Mouse (Mus musculus): ENCODE data around the gene Srbd1. TPM values are rescaled to one million over a fixed set of nuclear protein-coding genes. Genes with fewer than 3 reads are reported as not detected.
A peak's percentile ranks its signal among the peaks of the same experiment; 100 is the strongest.

Srbd1 gene
- polyA plus RNA-seq, 1 experiment from 2014 or later: 9.6 TPM

GRCm38 (mm10) chr17:85943551-85943981 lies 201.4 kb downstream of the Srbd1 start:
- Histone ChIP-seq H3K9me3 (replicated peaks; ENCODE audit: control insufficient read depth, low read length) (no peaks in the 10 kb centered on the region), H3K4me1 (ENCODE audit: control insufficient read depth, insufficient read depth, low read length) (peaks cover 2% of the 10 kb centered on the region; the same call in 1 of the 2 replicates), H3K27me3 (replicated peaks; ENCODE audit: control insufficient read depth, insufficient read depth, low read length) (no peaks in the 10 kb centered on the region), H3K36me3 (ENCODE audit: control insufficient read depth, insufficient read depth, low read length) (no peaks in the 10 kb centered on the region), H3K9ac (ENCODE audit: low read length) (no peak overlapping the region), H3K4me3 (ENCODE audit: low read depth, low read length) (no peak overlapping the region), H3K27ac (ENCODE audit: low read depth, low read length) (no peak overlapping the region), H3K4me2 (ENCODE audit: low read length) (no peak overlapping the region)
- peak; percentile 10 for DNase-seq (ENCODE audit: low spot score)
- 44% methylated on average over 14 of the region's 14 CpGs for WGBS
- 0 out of 2 replicates have a peak, but pooled peaks have one; percentile 46 for ATAC-seq

- Histone ChIP-seq H3K4me1 (ENCODE audit: control insufficient read depth, insufficient read depth, low read length) (peaks cover 2% of the 10 kb centered on the region; the same call in 1 of the 2 replicates), H3K36me3 (ENCODE audit: control insufficient read depth, insufficient read depth, low read length) (no peaks in the 10 kb centered on the region), H3K9ac (ENCODE audit: low read length) (no peak overlapping the region), H3K4me2 (ENCODE audit: low read length) (no peak overlapping the region), H3K4me3 (ENCODE audit: low read depth, low read length) (no peak overlapping the region), H3K27ac (ENCODE audit: low read depth, low read length) (no peak overlapping the region), H3K27me3 (replicated peaks; ENCODE audit: control insufficient read depth, insufficient read depth, low read length) (no peaks in the 10 kb centered on the region), H3K9me3 (replicated peaks; ENCODE audit: control insufficient read depth, low read length) (no peaks in the 10 kb centered on the region)
- WGBS: 87% methylated on average over 5 of the region's 5 CpGs
- no peak for ATAC-seq
- no peak for DNase-seq (ENCODE audit: low spot score)
Measured at GRCm38 (mm10) chr17:85943071-85943470, 201.9 kb downstream of the Srbd1 start.

- peaks cover 2% of the 10 kb centered on the region; the same call in 1 of the 2 replicates for H3K4me1 ChIP-seq (ENCODE audit: control insufficient read depth, insufficient read depth, low read length)
- no peaks in the 10 kb centered on the region for H3K27me3 ChIP-seq (replicated peaks; ENCODE audit: control insufficient read depth, insufficient read depth, low read length)
- WGBS: 93% methylated on average over 5 of the region's 5 CpGs
- no peaks in the 10 kb centered on the region for H3K36me3 ChIP-seq (ENCODE audit: control insufficient read depth, insufficient read depth, low read length)
- no peaks in the 10 kb centered on the region for H3K9me3 ChIP-seq (replicated peaks; ENCODE audit: control insufficient read depth, low read length)
- no peak overlapping the region for H3K4me2 ChIP-seq (ENCODE audit: low read length)
- DNase-seq (ENCODE audit: low spot score): no peak
- no peak for ATAC-seq
- no peak overlapping the region for H3K27ac ChIP-seq (ENCODE audit: low read depth, low read length)
- H3K4me3 ChIP-seq (ENCODE audit: low read depth, low read length): no peak overlapping the region
- H3K9ac ChIP-seq (ENCODE audit: low read length): no peak overlapping the region
Measured at GRCm38 (mm10) chr17:85942123-85942522, 202.9 kb downstream of the Srbd1 start.

GRCm38 (mm10) chr17:85941141-85941738 lies 203.7 kb downstream of the Srbd1 start:
- Histone ChIP-seq H3K4me1 (ENCODE audit: control insufficient read depth, insufficient read depth, low read length) (peaks cover 2% of the 10 kb centered on the region; the same call in 1 of the 2 replicates), H3K4me3 (ENCODE audit: low read depth, low read length) (no peak overlapping the region), H3K9me3 (replicated peaks; ENCODE audit: control insufficient read depth, low read length) (no peaks in the 10 kb centered on the region), H3K9ac (ENCODE audit: low read length) (no peak overlapping the region), H3K36me3 (ENCODE audit: control insufficient read depth, insufficient read depth, low read length) (no peaks in the 10 kb centered on the region), H3K27ac (ENCODE audit: low read depth, low read length) (no peak overlapping the region), H3K27me3 (replicated peaks; ENCODE audit: control insufficient read depth, insufficient read depth, low read length) (no peaks in the 10 kb centered on the region), H3K4me2 (ENCODE audit: low read length) (no peak overlapping the region)
- WGBS: 91% methylated on average over 8 of the region's 8 CpGs
- DNase-seq (ENCODE audit: low spot score) (no peak), ATAC-seq (no peak)

- Histone ChIP-seq H3K4me1 (ENCODE audit: control insufficient read depth, insufficient read depth, low read length) (no peaks in the 10 kb centered on the region), H3K36me3 (ENCODE audit: control insufficient read depth, insufficient read depth, low read length) (no peaks in the 10 kb centered on the region), H3K4me3 (ENCODE audit: low read depth, low read length) (no peak overlapping the region), H3K4me2 (ENCODE audit: low read length) (no peak overlapping the region), H3K27me3 (replicated peaks; ENCODE audit: control insufficient read depth, insufficient read depth, low read length) (no peaks in the 10 kb centered on the region), H3K9ac (ENCODE audit: low read length) (no peak overlapping the region), H3K27ac (ENCODE audit: low read depth, low read length) (no peak overlapping the region), H3K9me3 (replicated peaks; ENCODE audit: control insufficient read depth, low read length) (no peaks in the 10 kb centered on the region)
- ATAC-seq (no peak), DNase-seq (ENCODE audit: low spot score) (no peak)
- WGBS: 97% methylated on average over 4 of the region's 4 CpGs
Measured at GRCm38 (mm10) chr17:85937131-85937530, 207.8 kb downstream of the Srbd1 start.

- H3K27me3 ChIP-seq (replicated peaks; ENCODE audit: control insufficient read depth, insufficient read depth, low read length): no peaks in the 10 kb centered on the region
- DNase-seq (ENCODE audit: low spot score) (peak; percentile 15), ATAC-seq (no peak)
- H3K4me1 ChIP-seq (ENCODE audit: control insufficient read depth, insufficient read depth, low read length): no peaks in the 10 kb centered on the region
- WGBS: 51% methylated on average over 10 of the region's 10 CpGs
- H3K4me2 ChIP-seq (ENCODE audit: low read length): no peak overlapping the region
- no peaks in the 10 kb centered on the region for H3K36me3 ChIP-seq (ENCODE audit: control insufficient read depth, insufficient read depth, low read length)
- H3K4me3 ChIP-seq (ENCODE audit: low read depth, low read length): no peak overlapping the region
- H3K9me3 ChIP-seq (replicated peaks; ENCODE audit: control insufficient read depth, low read length): no peaks in the 10 kb centered on the region
- no peak overlapping the region for H3K9ac ChIP-seq (ENCODE audit: low read length)
- H3K27ac ChIP-seq (ENCODE audit: low read depth, low read length): no peak overlapping the region
Measured at GRCm38 (mm10) chr17:85935268-85935667, 209.7 kb downstream of the Srbd1 start.

Other genes with a start within 250 kb of the Srbd1 start
- gene Prkce, start 22.6 kb upstream of the Srbd1 start, polyA plus RNA-seq (2014; fragmentation: Nextera tagmentation; extraction: Ambion mirVana): 16.9 and 26.1 TPM in 2 replicates